Mouse (Mus musculus): ENCODE measurements around the gene Uaca. TPM values are rescaled to one million over a fixed set of nuclear protein-coding genes. Genes with fewer than 3 reads are reported as not detected.
A peak's percentile ranks its signal among the peaks of the same experiment; 100 is the strongest.

Uaca gene
- polyA plus RNA-seq, 1 experiment: 10.6 TPM

- peaks cover 4% of the 10 kb centered on the region for H3K79me3 ChIP-seq (ENCODE audit: low read depth)
- H3ac ChIP-seq (ENCODE audit: control insufficient read depth, insufficient read length, low read depth): no peak overlapping the region
- no peaks in the 10 kb centered on the region for H3K27me3 ChIP-seq (ENCODE audit: control insufficient read depth, insufficient read depth, insufficient read length)
- no peak overlapping the region for H3K4me3 ChIP-seq (ENCODE audit: insufficient read depth, poor library complexity, severe bottlenecking)
- peaks cover 17% of the 10 kb centered on the region for H3K79me2 ChIP-seq (ENCODE audit: control insufficient read depth, insufficient read depth)
- H3K36me3 ChIP-seq (ENCODE audit: control insufficient read depth, insufficient read depth): no peaks in the 10 kb centered on the region
- no peak for TF ChIP-seq CTCF (IDR thresholded peaks at IDR 0.05; ENCODE audit: control insufficient read depth, insufficient read depth, insufficient read length)
- no peak for TF ChIP-seq USF1 (IDR thresholded peaks at IDR 0.05; ENCODE audit: low read depth)
- TF ChIP-seq FOSL1 (IDR thresholded peaks at IDR 0.05; ENCODE audit: insufficient read depth, low read length, poor library complexity, severe bottlenecking): no peak
- no peak for TF ChIP-seq MYOD1 (IDR thresholded peaks at IDR 0.05; ENCODE audit: control insufficient read depth, insufficient read length, low read depth)
- no peak for TF ChIP-seq MAX (IDR thresholded peaks at IDR 0.05)
- no peak for TF ChIP-seq CEBPB (IDR thresholded peaks at IDR 0.05; ENCODE audit: low read depth)
- TF ChIP-seq MYOG (IDR thresholded peaks at IDR 0.05; ENCODE audit: control insufficient read depth, extremely low read depth, insufficient read length): no peak
Measured at GRCm38 (mm10) chr9:60837078-60837448, 42.7 kb downstream of the Uaca start.

- H3ac ChIP-seq (ENCODE audit: control insufficient read depth, insufficient read length, low read depth): peak overlapping the region; percentile 44
- peak overlapping the region; percentile 29 for H3K4me3 ChIP-seq (ENCODE audit: insufficient read depth, poor library complexity, severe bottlenecking)
- peak; percentile 19 for TF ChIP-seq MAX (IDR thresholded peaks at IDR 0.05)
- peak; percentile 59 for TF ChIP-seq FOSL1 (IDR thresholded peaks at IDR 0.05; ENCODE audit: insufficient read depth, low read length, poor library complexity, severe bottlenecking)
- peak; percentile 72 for TF ChIP-seq MYOD1 (IDR thresholded peaks at IDR 0.05; ENCODE audit: control insufficient read depth, insufficient read length, low read depth)
- TF ChIP-seq CTCF (IDR thresholded peaks at IDR 0.05; ENCODE audit: control insufficient read depth, insufficient read depth, insufficient read length): no peak
- peak; percentile 98 for TF ChIP-seq CEBPB (IDR thresholded peaks at IDR 0.05; ENCODE audit: low read depth)
- peaks cover 17% of the 10 kb centered on the region for H3K79me2 ChIP-seq (ENCODE audit: control insufficient read depth, insufficient read depth)
- no peaks in the 10 kb centered on the region for H3K36me3 ChIP-seq (ENCODE audit: control insufficient read depth, insufficient read depth)
- H3K27me3 ChIP-seq (ENCODE audit: control insufficient read depth, insufficient read depth, insufficient read length): no peaks in the 10 kb centered on the region
- peaks cover 4% of the 10 kb centered on the region for H3K79me3 ChIP-seq (ENCODE audit: low read depth)
Measured at GRCm38 (mm10) chr9:60837449-60838141, 43.3 kb downstream of the Uaca start.

- Histone ChIP-seq H3K4me3 (ENCODE audit: insufficient read depth, poor library complexity, severe bottlenecking) (peak overlapping the region; percentile 29), H3K79me2 (ENCODE audit: control insufficient read depth, insufficient read depth) (peaks cover 17% of the 10 kb centered on the region)
- TF ChIP-seq MYOG (IDR thresholded peaks at IDR 0.05; ENCODE audit: control insufficient read depth, extremely low read depth, insufficient read length): no peak
- TF ChIP-seq CEBPB (IDR thresholded peaks at IDR 0.05; ENCODE audit: low read depth): no peak
- TF ChIP-seq MAX (IDR thresholded peaks at IDR 0.05): peak; percentile 40
- no peak for TF ChIP-seq CTCF (IDR thresholded peaks at IDR 0.05; ENCODE audit: control insufficient read depth, insufficient read depth, insufficient read length)
- no peak for TF ChIP-seq MYOD1 (IDR thresholded peaks at IDR 0.05; ENCODE audit: control insufficient read depth, insufficient read length, low read depth)
- TF ChIP-seq USF1 (IDR thresholded peaks at IDR 0.05; ENCODE audit: low read depth): no peak
Measured at GRCm38 (mm10) chr9:60838331-60838872, 44.1 kb downstream of the Uaca start.

GRCm38 (mm10) chr9:60841393-60841792 is 47.1 kb downstream of the Uaca start:
- Histone ChIP-seq H3K79me2 (ENCODE audit: control insufficient read depth, insufficient read depth) (peaks cover 17% of the 10 kb centered on the region), H3ac (ENCODE audit: control insufficient read depth, insufficient read length, low read depth) (no peak overlapping the region), H3K36me3 (ENCODE audit: control insufficient read depth, insufficient read depth) (no peaks in the 10 kb centered on the region), H3K79me3 (ENCODE audit: low read depth) (peaks cover 4% of the 10 kb centered on the region), H3K4me3 (ENCODE audit: insufficient read depth, poor library complexity, severe bottlenecking) (no peak overlapping the region), H3K27me3 (ENCODE audit: control insufficient read depth, insufficient read depth, insufficient read length) (no peaks in the 10 kb centered on the region)
- TF ChIP-seq MAX (IDR thresholded peaks at IDR 0.05) (no peak), MYOD1 (IDR thresholded peaks at IDR 0.05; ENCODE audit: control insufficient read depth, insufficient read length, low read depth) (no peak), CTCF (IDR thresholded peaks at IDR 0.05; ENCODE audit: control insufficient read depth, insufficient read depth, insufficient read length) (no peak), FOSL1 (IDR thresholded peaks at IDR 0.05; ENCODE audit: insufficient read depth, low read length, poor library complexity, severe bottlenecking) (no peak), CEBPB (IDR thresholded peaks at IDR 0.05; ENCODE audit: low read depth) (no peak), MYOG (IDR thresholded peaks at IDR 0.05; ENCODE audit: control insufficient read depth, extremely low read depth, insufficient read length) (no peak), USF1 (IDR thresholded peaks at IDR 0.05; ENCODE audit: low read depth) (no peak)

More at GRCm38 (mm10) chr9:60838331-60838872, 44.1 kb downstream of the Uaca start:
- Histone ChIP-seq H3K79me3 (ENCODE audit: low read depth) (peaks cover 4% of the 10 kb centered on the region), H3K27me3 (ENCODE audit: control insufficient read depth, insufficient read depth, insufficient read length) (no peaks in the 10 kb centered on the region), H3ac (ENCODE audit: control insufficient read depth, insufficient read length, low read depth) (peak overlapping the region; percentile 54), H3K36me3 (ENCODE audit: control insufficient read depth, insufficient read depth) (no peaks in the 10 kb centered on the region)

- H3K79me3 ChIP-seq (ENCODE audit: low read depth): peaks cover 4% of the 10 kb centered on the region
- TF ChIP-seq MYOG (IDR thresholded peaks at IDR 0.05; ENCODE audit: control insufficient read depth, extremely low read depth, insufficient read length) (no peak), CTCF (IDR thresholded peaks at IDR 0.05; ENCODE audit: control insufficient read depth, insufficient read depth, insufficient read length) (no peak)
- H3K36me3 ChIP-seq (ENCODE audit: control insufficient read depth, insufficient read depth): no peaks in the 10 kb centered on the region
- no peaks in the 10 kb centered on the region for H3K27me3 ChIP-seq (ENCODE audit: control insufficient read depth, insufficient read depth, insufficient read length)
- H3K79me2 ChIP-seq (ENCODE audit: control insufficient read depth, insufficient read depth): peaks cover 13% of the 10 kb centered on the region
- no peak overlapping the region for H3ac ChIP-seq (ENCODE audit: control insufficient read depth, insufficient read length, low read depth)
- no peak overlapping the region for H3K4me3 ChIP-seq (ENCODE audit: insufficient read depth, poor library complexity, severe bottlenecking)
Measured at GRCm38 (mm10) chr9:60843415-60844076, 49.2 kb downstream of the Uaca start.

All from C2C12 (cell line).